Mouse (Mus musculus) spleen, postnatal 10 days (tissue): ENCODE results near the gene Tmem216.
A peak's percentile ranks its signal among the peaks of the same experiment; 100 is the strongest.
"Not testable (repeated sequence)": the region's sequence is repeated elsewhere in the genome, so short reads cannot be mapped to it uniquely, and the experiment has no call there.

ENCODE experiments used
- DNase-seq, 2 experiments: peaks; one replicate each; pipeline ENCODE4 v3.0.0; 2021 to 2022; ENCODE audit warnings: low spot score in 2 of 2

Tmem216 gene

DNA sequence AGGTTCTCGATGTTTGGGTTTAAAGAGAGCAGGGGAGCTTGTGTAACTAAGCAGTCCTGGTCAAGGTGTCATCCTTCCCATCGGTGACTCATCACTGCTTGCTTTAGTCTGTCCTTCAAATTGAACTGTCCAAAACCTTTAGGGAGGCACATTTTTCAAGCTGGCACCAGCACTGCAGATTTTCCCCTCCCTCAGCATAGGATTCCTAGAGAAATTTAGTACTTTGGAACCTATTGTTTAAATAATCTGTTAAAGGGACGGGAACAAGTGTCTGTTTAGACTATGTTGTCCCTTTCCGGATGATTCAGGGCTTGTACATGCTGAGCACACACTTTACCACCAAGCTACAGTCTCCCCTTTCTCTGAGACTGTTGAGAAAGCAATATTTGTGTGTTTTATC is 9.2 kb upstream of the Tmem216 start:
- DNase-seq: no peak

DNA sequence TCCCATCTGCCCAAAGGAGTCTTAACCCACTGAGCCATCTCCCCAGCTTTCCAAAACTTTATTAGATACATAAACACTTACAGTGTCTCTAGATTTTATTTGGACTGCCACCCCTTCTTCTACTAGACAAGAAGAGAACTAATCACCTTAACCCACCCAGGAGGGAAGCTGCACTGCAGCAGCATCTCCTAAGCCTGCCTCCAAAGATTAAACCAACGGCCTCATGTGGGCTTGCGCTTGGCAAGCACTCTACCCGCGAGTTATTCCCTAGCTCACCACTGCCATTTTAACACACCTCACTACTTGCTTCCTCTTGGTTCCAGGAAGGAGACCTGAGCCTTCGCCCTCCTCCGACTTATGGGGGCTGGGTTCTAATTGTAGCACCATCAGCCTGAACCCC is 8.2 kb upstream of the Tmem216 start:
- DNase-seq: no peak

DNA sequence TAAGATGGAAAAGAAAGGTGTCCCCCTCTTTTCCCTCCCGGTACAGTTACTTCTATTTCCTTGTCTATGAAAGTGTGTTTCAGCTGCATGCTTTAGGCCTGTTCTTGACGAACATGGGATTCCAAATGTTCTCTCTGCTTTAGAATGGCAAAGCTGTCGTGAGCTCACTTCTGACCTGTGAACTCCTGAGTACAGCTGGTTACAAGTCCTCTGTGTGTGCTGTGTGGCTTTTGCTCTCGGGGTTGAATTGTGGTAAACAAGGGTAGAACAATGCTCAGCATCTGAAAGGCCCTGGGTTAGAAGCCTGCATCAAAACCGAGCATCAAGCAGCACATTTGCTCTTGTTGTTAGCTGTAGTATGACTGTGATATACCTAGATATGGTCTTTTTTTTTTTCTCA is 6.3 kb upstream of the Tmem216 start:
- no peak for DNase-seq

DNA sequence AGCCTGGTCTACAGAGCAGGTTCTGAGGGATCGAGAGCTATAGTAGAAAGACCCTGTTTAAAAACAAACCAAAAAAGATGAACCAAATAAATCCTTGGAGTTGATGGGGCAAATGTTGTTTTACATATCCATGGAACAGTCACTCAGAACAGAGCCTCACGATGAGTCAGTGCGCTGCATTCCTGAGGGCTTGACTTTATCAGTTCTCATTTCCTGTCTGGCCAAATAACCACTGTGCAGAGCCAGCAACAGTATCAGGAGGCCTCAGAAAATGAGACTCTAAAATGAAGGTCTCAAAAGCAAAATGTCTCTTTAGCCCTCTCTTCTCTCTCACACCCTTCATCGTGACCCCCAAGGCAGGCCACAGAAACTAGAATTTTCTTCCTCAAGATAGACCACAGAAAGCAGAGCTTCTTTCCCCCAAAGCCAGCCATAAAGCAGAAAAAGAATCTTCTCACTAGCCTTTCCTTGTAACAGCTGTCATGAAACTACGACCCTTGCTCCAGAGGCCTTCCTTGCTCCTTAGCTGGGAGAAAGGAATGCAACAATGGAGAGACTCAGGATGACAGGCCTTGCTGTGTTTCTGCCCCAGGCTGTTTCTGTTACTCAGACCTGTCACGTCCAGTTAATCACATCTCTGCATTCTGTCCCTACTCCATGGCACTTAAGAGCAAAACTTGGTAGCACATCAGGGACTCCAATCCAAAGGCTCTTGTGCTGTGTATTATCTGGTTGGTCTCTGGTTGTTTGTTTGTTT is 5.7 kb upstream of the Tmem216 start:
- no peak for DNase-seq

DNA sequence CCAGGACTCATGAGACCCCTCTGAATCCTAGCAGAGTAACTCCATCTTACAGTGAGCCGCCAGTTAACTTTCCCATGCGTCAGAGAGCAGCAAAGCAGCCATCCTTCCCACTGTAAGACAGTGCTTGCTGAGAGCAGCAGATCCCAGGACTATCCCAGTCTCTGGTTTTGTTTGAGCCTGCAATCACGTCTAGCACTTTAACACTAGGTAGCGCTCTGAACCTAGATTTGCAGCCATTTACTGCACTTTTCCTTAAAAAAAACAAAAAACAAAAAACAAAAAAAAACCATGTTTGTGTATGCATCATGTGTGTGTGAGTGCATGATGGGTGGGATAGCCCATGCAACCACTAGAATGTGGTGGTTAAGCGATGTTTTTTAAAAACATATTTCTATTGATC is 4.1 kb upstream of the Tmem216 start:
- no peak for DNase-seq

DNA sequence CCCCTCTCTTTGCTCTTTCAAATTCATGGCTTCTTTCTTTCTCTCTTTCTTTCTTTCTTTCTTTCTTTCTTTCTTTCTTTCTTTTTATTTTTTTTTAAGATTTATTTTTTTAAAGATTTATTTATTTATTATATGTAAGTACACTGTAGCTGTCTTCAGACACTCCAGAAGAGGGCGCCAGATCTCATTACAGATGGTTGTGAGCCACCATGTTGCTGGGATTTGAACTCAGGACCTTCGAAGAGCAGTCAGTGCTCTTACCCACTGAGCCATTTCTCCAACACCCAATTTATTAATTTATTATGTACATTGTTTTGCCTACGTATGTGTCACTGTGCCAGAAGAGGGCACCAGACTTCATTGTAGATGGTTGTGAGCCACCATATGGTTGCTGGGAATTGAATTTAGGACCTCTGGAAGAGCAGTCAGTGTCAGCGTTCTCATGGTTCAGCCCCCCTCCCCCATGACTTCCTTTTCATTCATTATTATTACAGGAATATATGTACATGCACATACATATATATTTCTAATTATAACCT is 1.9 kb upstream of the Tmem216 start:
- not testable (repeated sequence) for DNase-seq

DNA sequence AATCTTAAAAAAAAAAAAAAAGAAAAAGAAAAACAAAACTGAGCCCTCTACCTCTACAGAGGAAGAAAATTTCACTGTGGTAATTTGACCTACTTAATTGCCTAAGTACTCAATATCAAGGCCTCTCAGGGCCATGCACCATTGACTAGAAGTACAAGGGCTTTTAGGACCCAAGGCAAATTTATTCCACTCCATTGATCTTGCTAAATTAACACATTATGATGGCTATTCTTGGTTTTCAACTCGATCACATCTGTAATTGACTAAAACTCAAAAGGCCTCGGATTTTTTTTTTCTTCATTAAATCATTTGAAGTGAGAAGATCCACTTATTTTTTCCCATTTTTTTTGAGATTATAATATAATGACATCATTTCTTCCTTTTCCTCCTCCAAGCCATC is 1.4 kb upstream of the Tmem216 start:
- no peak for DNase-seq

DNA sequence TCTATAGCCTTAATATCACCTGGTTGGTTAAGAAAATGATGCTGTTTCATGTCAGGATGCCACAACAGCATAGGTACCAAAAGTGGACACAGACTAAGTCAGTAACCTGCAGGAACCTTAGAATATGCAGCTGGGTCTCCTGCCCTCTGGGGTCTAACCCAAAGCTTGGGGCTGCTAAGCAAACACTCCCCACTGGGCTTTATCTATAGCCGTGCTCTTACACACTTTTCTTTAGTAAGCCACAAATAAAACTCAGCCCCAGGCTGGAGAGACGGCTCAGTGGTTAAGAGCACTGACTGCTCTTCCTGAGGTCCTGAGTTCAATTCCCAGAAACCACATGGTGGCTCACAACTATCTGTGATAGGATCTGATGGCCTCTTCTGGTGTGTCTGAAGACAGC is 963 bp upstream of the Tmem216 start:
- DNase-seq: no peak

DNA sequence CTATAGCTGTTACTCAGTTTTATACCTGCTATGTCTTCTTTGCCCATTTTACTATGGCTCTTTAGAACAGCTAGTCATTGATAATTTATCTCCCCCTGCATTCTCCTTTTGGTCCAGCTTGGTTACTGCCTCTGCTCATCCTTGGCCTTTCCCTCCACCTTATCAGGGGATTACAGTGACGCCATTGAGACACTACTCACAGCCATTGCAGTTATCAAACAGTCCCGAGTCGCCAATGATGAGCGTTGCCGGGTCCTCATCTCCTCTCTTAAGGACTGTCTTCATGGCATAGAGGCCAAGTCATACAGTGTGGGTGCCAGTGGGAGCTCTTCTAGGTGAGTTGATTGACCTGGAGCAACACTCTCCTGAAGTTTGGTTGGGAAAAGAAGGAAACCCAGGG is 16.6 kb downstream of the Tmem216 start:
- no peak for DNase-seq

DNA sequence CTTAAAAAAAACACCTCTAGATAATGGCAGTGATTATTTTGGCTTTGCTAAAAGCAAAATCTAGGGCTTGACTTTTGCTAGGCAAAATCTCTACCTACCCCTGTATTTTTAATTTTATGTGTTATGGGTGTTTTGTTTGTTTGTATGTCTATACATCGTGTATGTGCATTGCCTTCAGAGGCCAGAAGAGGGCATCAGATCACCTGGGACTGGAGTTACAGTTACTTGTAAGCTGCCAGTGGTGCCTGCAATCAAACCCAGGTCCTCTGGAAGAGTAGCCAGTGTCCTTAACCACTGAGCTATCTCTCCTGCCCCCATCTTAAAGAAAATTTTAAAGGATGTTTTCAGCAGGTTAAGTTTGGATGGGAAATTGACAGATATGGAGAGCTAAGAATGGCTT is 26.0 kb downstream of the Tmem216 start:
- DNase-seq: no peak

DNA sequence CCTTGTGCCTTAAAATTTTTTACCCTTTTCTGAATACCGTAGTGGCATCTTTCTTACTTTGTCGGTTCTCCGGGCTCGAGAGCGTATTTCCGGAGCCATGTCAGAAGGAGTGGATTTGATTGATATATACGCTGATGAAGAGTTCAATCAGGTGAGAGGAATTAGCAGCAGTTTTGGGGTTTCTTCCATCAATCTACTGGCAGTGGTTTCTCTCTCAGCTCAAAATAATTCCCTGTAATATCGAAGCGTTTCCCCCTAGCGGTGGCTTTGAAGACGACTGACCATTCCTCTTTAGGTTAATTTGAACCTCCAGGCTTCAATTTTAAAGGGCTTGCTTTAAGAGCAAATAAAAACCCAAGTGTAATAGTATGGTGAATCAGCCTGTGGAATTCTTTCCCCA is 30.1 kb downstream of the Tmem216 start, which contains the start of gene Sdhaf2:
Sdhaf2 (minus strand) TSS at position 233 of the 400 bp plus-strand sequence.
- peak in 1 of 2 experiments; percentile 64 for DNase-seq

DNA sequence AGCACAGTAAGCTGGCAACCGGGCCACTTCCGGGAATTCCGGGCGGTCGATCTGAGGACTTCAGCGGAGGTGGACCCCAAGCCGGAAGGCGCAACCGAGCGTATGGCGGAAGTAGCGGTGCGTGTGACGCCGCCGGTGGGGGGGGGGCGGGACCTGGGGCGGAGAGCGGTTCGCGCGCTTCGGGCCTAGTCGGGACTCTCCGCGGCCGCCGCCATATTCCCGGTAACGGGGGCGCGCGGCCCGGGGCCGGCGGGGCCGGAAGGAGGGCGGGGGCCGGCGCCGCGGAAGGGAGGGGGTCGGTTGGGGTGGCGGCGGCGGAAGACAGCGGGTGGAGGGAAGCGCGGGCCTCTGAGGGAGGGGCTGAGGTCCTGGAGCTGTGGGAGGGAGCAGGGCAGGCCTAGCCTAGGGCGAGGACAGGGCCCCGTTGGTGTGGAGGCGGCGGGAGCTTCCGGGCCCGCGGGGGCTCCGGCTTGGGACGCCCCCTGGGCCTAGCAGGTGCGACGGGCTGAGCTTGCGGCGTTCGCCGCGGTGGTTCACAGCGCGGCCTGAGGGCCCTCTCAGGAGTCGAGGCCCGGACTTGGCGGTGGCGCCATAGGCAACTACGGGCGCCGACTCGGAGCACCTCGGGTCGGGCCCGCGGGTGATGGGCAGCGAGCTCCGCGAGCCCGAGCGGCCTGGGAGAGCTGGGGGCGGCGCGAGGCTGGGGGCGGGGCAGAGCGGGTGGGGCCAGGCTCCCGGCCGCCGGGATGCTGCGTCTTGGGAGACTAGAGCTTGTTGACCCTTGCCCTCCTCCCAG is 30.7 kb downstream of the Tmem216 start, which contains the start of gene Cpsf7:
Cpsf7 (plus strand) TSS at position 161 of the 796 bp plus-strand sequence.
- peak; percentile 87 to 91 for DNase-seq

DNA sequence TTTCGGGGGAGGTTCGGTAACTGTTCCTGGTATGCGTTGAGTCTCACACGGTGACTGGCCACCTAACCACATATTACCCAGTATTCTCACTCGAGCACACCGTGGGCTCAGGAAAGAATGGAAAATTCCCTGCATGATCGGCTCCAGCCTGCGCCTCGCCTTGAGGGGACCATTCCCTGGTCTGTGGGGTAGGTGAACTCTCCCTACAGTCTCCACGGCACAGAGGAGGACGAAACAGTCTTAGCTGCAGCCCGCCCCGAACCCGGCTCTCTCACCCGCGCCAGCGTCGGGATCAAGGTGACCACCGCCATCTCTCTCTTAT is 31.3 kb downstream of the Tmem216 start:
- DNase-seq: no peak

DNA sequence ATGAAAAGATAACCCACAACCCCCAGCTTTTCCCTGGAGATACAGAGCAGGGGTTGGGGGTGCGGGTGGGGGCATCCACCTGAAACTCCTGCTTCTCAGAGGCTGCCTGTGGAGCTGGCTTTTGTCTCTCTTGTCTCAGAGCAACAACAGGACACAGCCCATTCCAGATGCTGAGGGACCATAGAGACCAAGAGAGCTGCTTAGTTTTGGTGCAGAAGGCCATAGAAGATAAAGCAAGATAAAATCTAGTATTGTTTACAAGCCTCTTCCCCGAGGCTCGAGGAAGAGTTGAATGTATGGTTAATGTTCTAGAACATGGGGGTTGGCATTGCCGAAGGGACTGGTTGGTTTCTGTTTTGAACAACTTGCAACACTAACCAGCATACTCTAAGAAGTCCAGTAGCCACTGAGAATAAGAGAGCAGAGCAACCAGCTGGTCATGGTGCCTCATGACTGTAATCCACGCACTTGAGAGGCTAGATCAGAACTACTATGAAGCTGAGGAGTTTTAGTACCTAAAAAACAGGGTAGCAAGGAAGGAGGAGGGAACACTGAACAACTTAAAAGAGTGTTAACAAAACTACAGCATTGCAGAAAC is 32.5 kb downstream of the Tmem216 start:
- no peak for DNase-seq

DNA sequence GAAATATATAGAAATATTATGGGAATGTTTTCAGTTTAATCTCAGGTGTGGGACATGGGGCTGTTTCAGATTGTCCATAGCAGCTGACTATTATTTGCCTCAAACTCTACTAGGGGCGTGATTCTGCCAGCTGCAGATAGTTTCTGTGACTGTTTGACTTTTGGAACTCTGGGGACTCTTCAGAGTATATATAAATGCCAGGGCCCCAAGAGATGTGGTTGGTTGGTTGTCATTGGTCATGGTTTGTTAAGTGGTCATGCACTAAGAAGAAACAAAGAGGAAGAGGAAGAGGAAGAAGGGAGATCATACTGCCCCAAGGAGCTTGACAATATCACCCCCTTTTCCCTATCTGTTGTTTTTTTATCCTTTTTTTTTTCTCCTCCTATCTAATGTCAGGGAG is 34.1 kb downstream of the Tmem216 start:
- no peak for DNase-seq

DNA sequence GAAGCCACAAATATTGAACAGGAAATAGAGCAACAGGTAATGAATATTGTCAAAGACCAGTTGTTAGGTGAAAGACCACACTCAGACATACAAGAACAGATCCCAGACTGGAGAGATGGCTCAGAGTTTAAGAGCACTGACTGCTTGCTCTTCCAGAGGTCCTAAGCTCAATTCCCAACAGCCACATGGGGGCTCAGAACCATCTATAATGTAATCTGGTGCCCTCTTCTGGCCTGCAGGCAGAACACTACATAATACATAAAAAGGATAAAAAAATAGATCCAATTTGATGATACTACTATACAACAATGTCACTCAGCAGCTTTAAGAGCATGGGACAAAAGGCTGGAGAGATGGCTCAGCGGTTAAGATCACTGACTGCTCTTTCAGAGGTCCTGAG is 35.7 kb downstream of the Tmem216 start:
- DNase-seq: no peak

DNA sequence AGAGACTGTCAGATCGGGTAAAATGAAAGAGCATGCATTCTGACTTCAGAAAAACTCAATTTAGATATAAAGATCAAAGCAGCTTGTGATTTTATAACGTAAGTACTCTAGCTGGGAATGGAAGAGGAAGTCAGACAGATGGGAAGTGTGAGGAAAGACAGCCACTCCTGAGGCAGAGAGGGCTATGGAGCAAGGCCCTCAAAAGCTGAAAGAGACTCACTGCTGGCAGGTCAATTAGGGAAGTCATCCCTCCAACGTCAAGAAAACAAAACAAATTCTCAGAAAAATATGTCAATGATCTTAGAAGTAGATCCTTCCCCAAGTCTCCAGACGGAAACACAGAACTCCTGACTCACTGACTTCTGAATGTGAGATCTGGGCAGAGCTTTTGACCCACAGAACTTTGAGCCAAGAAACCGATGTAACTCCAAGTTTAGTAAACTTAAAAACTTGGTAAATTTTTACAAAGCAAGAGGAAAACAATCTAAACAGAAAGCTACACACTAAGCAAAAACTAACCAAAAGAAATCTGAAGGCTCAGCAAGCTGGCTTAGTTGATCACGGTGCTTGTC is 45.2 kb downstream of the Tmem216 start:
- DNase-seq: no peak

DNA sequence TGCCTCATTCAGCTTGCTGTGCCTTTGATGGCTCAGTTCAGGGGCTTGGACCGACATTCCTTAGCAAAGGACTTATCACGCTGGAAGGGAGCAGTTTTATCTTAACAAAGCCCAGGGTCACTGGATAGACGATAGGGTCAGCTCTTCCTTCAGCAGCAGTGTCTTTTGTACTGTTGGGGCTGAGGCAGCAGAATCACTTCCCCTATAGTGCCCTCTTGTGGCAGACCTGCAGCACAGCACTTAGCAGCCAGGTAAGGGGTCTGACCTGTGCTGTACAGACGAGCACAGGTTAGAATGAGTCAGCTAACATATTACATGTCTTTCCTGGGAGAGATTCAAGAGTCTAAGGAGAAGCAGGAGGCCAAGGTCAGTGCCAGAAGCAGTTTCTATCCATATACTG is 53.5 kb downstream of the Tmem216 start:
- peak; percentile 38 to 53 for DNase-seq

DNA sequence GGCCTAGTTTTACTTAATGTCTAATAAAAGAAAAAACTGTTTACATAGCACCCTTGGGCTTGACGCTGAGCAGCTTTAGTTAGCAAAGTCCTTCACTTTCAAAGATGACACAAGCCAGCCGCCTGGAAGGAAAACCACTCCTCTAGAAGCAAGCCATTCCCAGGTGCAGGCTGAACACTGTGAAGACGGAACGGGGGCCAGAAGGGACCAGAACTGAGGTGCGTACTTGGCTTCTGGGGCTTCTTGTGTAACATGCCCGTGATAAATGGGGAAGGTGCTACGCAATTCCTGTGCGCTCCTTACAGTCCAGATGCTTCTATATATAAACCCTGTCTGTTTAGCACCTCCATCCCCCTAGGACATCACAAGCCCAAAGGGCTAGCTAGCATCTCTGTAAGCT is 55.5 kb downstream of the Tmem216 start:
- DNase-seq: no peak

DNA sequence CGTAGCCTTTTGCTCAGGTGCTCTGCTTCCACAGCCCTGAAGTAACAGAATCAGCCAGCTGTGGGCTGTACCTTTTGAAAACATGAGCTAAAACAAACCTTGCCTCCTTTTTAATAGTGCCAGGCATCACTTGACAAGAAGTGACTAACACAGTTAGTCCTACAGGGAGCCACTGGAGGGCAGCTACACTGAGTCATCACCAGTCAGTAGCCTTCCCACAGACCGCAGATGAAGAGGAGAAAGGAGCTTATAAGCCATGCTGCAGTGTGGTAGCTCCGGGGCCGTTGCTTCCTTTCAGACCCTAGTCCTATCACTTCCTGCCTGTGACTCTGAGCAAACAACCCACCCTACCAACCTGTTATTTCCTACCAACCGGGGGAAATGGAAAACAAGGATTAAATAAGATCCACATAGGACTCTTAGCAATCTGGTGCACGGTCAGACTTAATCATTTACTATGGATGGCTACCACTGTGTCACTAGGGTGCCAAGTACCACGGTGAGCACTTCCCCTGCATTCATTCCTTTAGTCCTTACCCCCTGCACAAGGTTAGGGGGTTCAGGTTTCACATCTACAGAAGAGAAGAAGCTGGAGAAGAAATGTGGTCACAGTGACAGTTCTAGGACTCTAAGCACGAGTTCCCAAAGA is 58.4 kb downstream of the Tmem216 start:
- no peak for DNase-seq

DNA sequence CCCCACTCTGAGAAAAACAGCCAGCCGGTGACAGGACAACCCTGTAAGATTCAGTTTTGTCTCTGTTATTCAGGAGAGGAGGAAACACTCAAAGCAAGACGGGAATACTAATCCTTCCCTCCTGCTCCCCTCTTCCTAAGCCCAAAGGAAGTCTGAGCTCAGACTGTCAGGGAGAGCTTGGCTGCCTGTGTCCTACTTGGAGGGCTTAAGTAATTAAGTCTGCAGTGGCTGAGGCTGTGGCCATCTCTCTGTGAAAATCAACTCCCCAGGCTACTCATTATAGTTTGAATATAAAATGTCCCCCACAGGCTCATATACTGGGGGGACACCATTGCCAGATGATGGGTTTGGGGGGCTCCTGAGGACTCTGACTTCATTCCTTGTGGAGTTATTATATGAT is 59.1 kb downstream of the Tmem216 start:
- DNase-seq: no peak

DNA sequence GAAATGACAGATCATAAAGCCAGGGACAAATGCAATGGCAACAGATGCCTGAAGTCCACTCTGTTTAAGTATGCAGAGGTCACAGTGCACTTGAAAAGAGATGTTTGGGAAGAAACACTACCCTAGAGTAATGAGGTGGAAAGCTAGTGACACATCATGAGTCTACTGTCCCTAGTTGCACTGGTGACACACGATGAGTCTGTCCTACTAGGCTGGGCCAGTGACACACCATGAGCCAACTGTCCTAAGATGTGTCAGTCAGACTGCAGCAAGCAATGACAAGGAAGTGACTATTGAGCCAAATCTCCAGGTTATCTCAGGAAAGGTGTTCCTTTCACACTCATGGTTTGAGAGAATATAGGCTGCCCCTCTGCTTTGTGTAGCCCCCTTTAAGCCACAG is 60.4 kb downstream of the Tmem216 start:
- no peak for DNase-seq
